Mouse (Mus musculus): ENCODE data around the gene Olfr224. TPM values are rescaled to one million over a fixed set of nuclear protein-coding genes. Genes with fewer than 3 reads are reported as not detected.
"Not testable (repeated sequence)": the region's sequence is repeated elsewhere in the genome, so short reads cannot be mapped to it uniquely, and the experiment has no call there.

Gene Olfr224
- polyA plus RNA-seq (2012; rRNA removed): not detected in 2 replicates

- DNase-seq (ENCODE audit: low spot score): no peak
Observed at GRCm38 (mm10) chr11:58570405-58570804, at the start of gene Olfr224. Gene Olfr224 (minus strand): TSS chr11:58570553.

GRCm38 (mm10) chr11:58618793-58619192 is 48.4 kb upstream of the Olfr224 start:
- DNase-seq (ENCODE audit: low spot score): no peak

DNA sequence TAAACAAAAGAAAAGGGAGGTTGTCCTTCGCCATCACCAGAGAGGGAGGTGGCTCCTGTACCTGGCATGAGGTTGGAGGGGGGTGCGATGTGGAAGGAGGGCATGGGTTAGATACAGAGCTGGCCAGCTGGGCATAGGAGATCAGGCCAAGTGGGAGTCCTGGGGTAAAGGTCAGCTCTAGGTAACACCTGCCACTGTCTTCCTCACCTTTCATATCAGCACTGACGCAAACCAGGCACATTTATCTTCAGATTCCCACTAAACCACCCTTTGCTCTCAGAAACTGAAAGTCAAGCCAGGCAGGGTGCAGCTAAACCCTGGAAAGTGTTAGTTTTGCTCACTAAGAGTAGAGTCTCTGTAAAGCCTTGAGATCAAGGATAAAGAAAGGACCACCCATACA is 48.0 kb upstream of the Olfr224 start:
- no peak for DNase-seq (ENCODE audit: low spot score)

GRCm38 (mm10) chr11:58615975-58616374 is 45.6 kb upstream of the Olfr224 start, which contains the start of gene 2210407C18Rik:
Gene 2210407C18Rik (minus strand): TSS chr11:58616075.
- no peak for DNase-seq (ENCODE audit: low spot score)

- no peak for DNase-seq (ENCODE audit: low spot score)
Observed at GRCm38 (mm10) chr11:58614526-58614925, 44.2 kb upstream of the Olfr224 start.

GRCm38 (mm10) chr11:58613359-58613758 is 43.0 kb upstream of the Olfr224 start:
- DNase-seq (ENCODE audit: low spot score): no peak

GRCm38 (mm10) chr11:58607030-58607429 is 36.7 kb upstream of the Olfr224 start:
- DNase-seq (ENCODE audit: low spot score): no peak

DNA sequence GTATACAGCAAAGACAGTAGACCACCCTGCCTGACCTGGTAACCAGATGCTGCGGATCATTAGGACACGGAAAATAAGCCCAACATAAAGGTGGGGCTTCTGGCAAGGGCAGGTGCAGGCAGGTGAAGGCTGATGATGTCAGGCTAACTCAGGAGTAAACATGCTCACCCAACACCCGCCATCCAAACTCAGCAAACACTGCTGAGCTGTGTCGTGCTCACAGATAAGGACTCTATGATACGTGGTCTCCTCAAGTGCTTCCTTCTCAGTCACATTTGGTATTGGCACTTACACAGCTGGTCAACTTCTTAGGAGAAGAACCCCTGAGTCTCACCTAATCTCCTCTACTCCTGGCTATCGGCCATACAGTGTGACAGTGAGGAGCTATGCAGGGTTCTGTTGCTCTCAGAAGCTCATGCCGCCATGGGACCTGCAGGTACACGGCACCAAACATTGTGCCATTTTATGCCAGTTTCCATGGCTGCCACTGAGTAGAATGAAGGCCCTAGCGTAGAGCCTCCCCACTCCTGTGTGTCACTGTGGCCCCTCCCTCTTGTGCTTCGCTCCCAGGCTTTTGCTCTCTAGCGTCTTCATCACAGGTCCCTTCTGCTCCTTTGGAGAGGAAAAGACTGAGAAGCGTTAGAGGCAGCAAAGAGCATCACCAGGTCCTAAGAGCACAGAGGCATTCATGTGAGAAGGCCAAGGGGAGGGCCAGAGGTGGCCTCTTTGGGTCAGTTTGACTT is 36.0 kb upstream of the Olfr224 start:
- DNase-seq (ENCODE audit: low spot score): no peak

- no peak for DNase-seq (ENCODE audit: low spot score)
Observed at GRCm38 (mm10) chr11:58605228-58605627, 34.9 kb upstream of the Olfr224 start.

DNA sequence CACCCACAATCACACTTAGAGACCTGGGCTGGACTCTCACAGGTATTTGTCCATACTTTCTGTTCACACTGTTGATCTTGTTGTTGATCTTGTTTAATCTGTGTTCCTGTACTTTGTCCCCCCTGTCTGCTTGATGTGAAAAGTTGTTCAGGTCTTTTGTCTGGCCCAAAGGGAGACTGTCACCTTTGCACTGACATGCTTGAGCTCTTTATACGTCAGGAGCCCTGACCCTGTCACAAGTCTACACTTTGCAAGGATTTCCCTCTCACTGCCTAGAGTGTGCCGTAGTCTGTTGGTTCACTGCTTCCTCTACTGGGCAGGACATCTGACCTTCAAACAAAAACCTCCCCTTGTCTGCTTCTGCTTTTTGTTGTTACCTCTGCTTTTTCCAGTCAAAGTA is 34.3 kb upstream of the Olfr224 start:
- no peak for DNase-seq (ENCODE audit: low spot score)

DNA sequence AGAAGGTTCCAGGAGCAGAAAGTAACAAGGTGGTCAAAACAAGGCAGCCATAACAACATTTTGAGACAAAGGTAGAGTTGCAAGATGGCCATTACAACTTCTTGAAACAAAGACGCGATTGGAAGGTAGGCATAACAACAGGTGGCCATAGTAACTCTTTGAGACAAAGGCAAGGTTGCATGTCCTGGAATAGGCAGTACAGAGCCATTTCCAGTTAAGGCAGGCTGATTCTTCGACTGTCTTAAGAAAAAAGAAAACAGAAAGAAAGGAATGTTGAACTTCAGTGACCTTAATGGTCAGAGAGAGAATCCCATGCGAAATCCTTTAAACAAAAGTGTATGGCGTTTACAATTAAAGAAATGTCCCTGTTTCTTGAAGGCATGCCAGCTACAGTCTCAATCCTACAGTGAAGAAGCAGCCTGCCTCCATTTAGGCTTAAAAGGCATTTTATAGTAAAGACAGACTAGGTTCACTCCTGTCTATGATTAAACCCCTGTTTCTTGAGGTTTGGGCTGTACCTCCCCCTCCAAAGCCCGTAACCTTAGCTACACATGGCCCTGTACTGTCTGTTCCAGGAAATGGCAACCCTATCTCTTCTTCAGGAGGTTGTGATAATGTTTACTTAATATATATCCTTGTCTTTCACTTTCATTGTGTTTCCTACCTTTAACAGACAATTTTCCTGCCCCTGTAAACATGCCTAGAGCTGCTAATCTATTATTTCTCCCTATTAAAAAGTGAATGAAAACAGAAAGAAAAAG is 32.6 kb upstream of the Olfr224 start:
- DNase-seq (ENCODE audit: low spot score): no peak

DNA sequence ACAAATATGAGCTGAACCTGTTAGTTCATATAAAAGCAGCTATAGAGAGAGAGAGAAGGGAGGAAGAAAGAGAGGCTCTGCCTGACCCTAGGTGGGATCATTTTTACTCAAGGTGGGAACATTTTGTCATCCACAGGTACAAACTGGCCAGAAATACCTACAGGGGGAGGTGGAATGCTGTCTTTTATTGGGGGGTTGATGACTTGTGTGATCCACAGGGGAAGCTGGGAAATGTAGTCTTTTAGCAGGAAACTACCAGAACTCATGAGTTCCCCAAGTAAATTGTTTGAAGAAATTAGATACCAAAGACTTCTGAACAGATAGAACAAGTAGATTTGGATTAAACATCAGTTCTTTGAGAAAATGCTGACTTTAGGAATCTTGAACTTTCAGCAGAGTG is 31.7 kb upstream of the Olfr224 start:
- no peak for DNase-seq (ENCODE audit: low spot score)

DNA sequence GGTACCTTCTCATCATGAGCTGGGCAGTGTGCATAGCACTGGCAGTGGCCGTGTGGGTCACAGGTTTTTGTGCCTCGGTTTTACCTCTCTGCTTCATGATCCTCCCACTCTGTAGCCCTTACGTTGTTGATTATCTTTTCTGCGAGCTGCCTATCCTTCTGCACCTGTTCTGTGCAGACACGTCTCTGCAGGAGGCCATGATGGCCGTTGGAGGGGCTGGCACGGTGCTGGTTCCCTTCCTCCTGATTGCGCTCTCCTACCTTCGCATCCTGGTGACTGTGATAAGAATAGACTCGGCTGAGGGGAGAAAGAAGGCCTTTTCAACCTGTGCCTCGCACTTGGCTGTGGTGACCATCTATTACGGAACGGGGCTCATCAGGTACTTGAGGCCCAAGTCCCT is 27.5 kb upstream of the Olfr224 start:
- no peak for DNase-seq (ENCODE audit: low spot score)

- no peak for DNase-seq (ENCODE audit: low spot score)
Observed at GRCm38 (mm10) chr11:58594814-58595213, 24.5 kb upstream of the Olfr224 start, which contains the start of gene Olfr324. Gene Olfr324 (plus strand): TSS chr11:58595114.

GRCm38 (mm10) chr11:58588620-58589250 is 18.4 kb upstream of the Olfr224 start:
- DNase-seq (ENCODE audit: low spot score): no peak

- DNase-seq (ENCODE audit: low spot score): no peak
Observed at GRCm38 (mm10) chr11:58587898-58588348, 17.6 kb upstream of the Olfr224 start.

DNA sequence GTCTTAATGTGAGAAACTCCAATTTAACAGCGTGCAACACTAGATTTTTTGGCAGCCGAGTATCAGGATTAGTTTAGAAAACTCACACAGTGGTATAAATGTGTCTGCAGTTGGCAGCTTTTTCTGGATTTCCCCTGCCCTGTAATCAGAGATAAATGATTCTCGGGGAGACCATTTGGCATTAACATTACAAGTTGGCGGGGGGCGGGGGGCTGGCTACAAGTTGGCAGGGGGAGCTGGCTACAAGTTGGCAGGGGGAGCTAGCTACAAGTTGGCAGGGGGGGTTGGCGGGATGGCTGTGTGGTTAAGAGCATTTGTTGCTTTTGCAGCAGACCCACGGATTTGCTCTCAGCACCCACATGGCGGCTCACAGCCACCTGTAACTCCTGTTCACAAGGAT is 8.3 kb upstream of the Olfr224 start:
- no peak for DNase-seq (ENCODE audit: low spot score)

DNA sequence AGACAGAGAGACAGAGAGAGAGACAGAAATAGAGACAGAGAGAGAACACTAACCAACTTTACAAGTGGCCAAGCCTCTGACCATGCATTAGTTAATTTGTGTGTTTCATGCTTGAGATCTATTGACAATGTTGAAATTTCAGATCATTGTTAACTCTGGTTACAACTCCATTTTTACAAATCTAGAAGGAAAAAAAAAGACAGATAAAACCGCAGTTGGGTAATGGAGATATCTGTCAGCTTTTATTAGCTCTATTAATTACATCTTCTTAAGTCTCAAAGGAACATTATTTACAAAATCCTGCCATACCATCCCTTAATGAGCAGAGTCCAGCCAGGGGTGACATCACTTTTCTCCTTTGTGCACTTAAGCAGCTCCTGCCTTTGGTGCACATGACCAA is 7.1 kb upstream of the Olfr224 start, which contains the start of gene Olfr325:
TSS of gene Olfr325 (plus strand) at position 301 of the 400 bp plus-strand sequence.
- no peak for DNase-seq (ENCODE audit: low spot score)

- DNase-seq (ENCODE audit: low spot score): no peak
Observed at GRCm38 (mm10) chr11:58555536-58555935, 14.8 kb downstream of the Olfr224 start, which contains the start of gene Olfr328. Gene Olfr328 (minus strand): TSS chr11:58555636.

DNA sequence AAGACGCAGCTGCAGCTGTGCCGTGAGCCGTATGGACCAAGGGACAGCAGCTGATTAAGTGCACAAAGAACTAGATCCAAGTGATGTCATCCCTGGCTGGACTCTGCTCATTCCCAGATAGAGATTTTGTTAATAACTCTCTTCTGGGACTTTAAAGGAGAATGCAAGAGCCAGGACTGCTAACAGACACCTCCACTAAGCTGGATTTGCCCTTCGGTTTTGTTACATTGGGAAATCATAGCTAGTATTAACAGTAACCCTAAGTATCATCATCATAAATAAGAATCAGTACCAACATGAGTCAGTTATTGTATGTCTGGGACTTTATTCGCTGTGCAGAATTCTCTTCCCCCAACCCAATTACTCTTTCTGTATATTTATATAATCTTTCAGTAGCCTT is 24.0 kb downstream of the Olfr224 start, which contains the start of gene Olfr329-ps:
TSS of gene Olfr329-ps (minus strand) at position 101 of the 400 bp plus-strand sequence.
- DNase-seq (ENCODE audit: low spot score): no peak

- not testable (repeated sequence) for DNase-seq (ENCODE audit: low spot score)
Observed at GRCm38 (mm10) chr11:58534736-58535135, 35.6 kb downstream of the Olfr224 start, which contains the start of gene Olfr330. Gene Olfr330 (minus strand): TSS chr11:58534836.

GRCm38 (mm10) chr11:58519756-58520155 is 50.6 kb downstream of the Olfr224 start:
- peak; percentile 34 for DNase-seq (ENCODE audit: low spot score)

Data from urinary bladder, adult 2 months (tissue).